Mouse (Mus musculus): ENCODE measurements at regions not wholly inside any gene's neighbourhood (a gene's known extent, or its start where the extent isn't known, plus 50 kb on each side); places are given as distances from the start of the nearest gene placed in this dataset.
"Not testable (repeated sequence)": the region's sequence is repeated elsewhere in the genome, so short reads cannot be mapped to it uniquely, and the experiment has no call there.

GRCm38 (mm10) chr3:21888710-21889109, 187.7 kb upstream of the Tbl1xr1 start:
- ATAC-seq (ENCODE audit: extremely low read depth, insufficient number of reproducible peaks, low FRiP score, poor library complexity, severe bottlenecking) = no peak

GRCm38 (mm10) chr3:21891819-21892480, 184.5 kb upstream of the Tbl1xr1 start:
- no peak for ATAC-seq (ENCODE audit: extremely low read depth, insufficient number of reproducible peaks, low FRiP score, poor library complexity, severe bottlenecking)

- no peak for ATAC-seq (ENCODE audit: extremely low read depth, insufficient number of reproducible peaks, low FRiP score, poor library complexity, severe bottlenecking)
Observed at GRCm38 (mm10) chr3:21892864-21893404, 183.5 kb upstream of the Tbl1xr1 start.

GRCm38 (mm10) chr3:21895551-21895950, 180.9 kb upstream of the Tbl1xr1 start:
- ATAC-seq (ENCODE audit: extremely low read depth, insufficient number of reproducible peaks, low FRiP score, poor library complexity, severe bottlenecking) = no peak

DNA sequence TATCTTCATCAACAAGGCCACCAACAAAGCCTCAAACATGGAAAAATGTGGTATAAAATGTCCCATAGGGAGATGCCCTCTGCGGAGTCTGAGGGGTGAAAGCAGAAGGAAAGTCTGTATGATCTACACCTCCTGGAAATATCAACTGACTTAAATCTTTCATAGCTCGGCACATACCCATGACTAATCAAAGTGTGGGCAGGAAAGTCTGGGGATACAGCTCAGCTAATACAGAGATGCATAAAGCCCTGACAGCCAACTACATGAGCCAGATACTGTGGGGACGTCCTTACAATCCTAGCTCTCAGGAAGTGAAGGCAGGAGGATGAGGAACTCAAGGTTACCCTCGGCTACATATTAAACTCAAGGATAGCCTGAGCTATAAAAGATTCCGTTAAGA, 178.2 kb upstream of the Tbl1xr1 start:
- ATAC-seq (ENCODE audit: extremely low read depth, insufficient number of reproducible peaks, low FRiP score, poor library complexity, severe bottlenecking) = no peak

DNA sequence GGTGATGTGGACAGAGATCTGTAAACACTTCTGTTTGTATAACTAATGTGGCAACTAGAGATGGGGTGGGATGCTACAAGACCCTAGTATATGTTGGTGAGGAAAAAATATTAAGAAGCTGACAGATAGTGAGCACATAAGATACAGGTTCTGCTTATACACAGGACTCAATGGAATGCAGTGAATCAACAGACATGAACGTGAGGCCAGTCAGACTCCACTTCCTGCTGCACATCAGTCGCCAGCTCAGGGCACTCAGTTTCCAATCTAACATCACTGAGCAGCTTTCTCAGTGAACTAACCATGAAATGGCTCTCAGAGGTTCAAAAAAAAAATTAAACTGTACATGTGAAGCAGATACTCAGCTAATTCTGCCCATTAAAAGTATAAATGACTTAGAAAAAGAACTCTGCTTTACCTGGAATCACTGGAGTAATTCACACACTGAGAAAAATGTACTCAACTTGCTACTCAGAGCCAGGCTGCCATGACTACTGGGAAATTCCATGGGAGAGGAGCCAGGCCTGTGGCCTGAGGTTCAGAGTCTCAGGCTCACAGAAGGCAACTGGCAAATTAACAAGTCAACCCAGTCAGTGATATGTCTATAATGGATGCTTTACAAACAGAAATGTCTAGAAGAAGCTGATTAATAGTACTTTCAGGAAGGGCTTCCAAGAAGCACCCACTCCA, 170.9 kb upstream of the Tbl1xr1 start:
- no peak for ATAC-seq (ENCODE audit: extremely low read depth, insufficient number of reproducible peaks, low FRiP score, poor library complexity, severe bottlenecking)

DNA sequence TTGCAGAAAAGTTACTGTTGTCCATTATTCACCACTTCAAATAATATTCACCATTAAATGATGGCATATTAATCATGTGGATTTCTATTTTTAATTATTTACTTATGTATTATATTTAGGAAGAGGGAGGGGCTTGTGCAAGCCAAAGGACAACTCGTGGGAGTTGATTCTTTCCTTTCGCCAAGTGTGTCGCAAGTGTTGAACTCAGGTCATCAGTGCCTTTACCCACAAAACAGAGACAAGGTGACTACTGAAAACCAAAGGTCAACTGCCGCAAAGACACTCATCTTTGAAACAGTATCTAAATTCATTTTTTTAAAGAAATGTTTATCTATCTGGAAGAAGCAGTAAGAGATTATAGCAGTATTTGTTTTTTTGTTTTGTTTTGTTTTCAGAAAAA, 167.6 kb upstream of the Tbl1xr1 start:
- no peak for ATAC-seq (ENCODE audit: extremely low read depth, insufficient number of reproducible peaks, low FRiP score, poor library complexity, severe bottlenecking)

- ATAC-seq (ENCODE audit: extremely low read depth, insufficient number of reproducible peaks, low FRiP score, poor library complexity, severe bottlenecking) = no peak
Observed at GRCm38 (mm10) chr3:21910080-21910479, 166.4 kb upstream of the Tbl1xr1 start.

GRCm38 (mm10) chr3:21911071-21911470, 165.4 kb upstream of the Tbl1xr1 start:
- ATAC-seq (ENCODE audit: extremely low read depth, insufficient number of reproducible peaks, low FRiP score, poor library complexity, severe bottlenecking) = peak; percentile 61; the same call in 1 of the 2 replicates

GRCm38 (mm10) chr3:21917228-21917910, 159.1 kb upstream of the Tbl1xr1 start:
- ATAC-seq (ENCODE audit: extremely low read depth, insufficient number of reproducible peaks, low FRiP score, poor library complexity, severe bottlenecking) = peak; percentile 8; the same call in 1 of the 2 replicates

- ATAC-seq (ENCODE audit: extremely low read depth, insufficient number of reproducible peaks, low FRiP score, poor library complexity, severe bottlenecking) = no peak
Observed at GRCm38 (mm10) chr3:21918431-21918830, 158.0 kb upstream of the Tbl1xr1 start.

DNA sequence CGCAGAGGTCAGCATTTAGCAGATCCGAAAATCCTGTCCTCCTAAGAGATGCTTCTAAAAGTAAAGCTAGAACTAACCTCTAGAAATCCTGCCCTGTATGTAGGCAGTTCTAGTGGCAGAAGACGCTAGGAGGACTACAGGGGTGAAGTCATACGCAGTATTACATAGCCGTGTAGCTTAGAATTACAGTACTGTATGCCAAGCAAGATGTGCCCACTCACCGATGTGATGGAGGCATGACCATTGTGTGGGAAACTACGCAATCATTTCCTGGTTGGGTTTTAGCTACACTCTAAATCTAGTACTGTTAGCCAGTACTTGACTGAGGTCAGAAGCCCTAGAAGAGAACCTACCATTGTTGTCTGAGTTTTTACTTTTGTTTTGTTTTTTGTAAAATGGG, 156.5 kb upstream of the Tbl1xr1 start:
- no peak for ATAC-seq (ENCODE audit: extremely low read depth, insufficient number of reproducible peaks, low FRiP score, poor library complexity, severe bottlenecking)

DNA sequence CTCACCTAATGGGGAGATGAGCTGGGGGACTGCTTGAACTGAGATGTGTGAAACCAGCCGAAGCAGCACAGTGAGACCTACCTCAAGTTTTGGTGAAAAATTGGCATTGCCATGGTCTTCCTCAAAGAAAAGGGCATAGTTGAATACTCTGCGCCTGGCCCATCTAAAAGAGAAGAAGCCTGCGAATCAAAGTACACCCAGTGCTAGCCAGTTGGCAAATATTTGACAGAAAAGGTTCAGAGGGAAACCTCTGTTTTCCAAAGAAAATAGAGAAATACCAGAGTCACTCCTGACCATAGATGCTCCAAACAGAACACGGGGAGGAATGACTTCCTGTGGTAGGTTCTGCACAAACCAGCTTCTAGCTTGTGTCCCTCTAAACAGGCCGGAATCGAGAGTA, 144.5 kb upstream of the Tbl1xr1 start:
- no peak for ATAC-seq (ENCODE audit: extremely low read depth, insufficient number of reproducible peaks, low FRiP score, poor library complexity, severe bottlenecking)

GRCm38 (mm10) chr3:21932696-21933095, 143.8 kb upstream of the Tbl1xr1 start:
- not testable (repeated sequence) for ATAC-seq (ENCODE audit: extremely low read depth, insufficient number of reproducible peaks, low FRiP score, poor library complexity, severe bottlenecking)

- no peak for ATAC-seq (ENCODE audit: extremely low read depth, insufficient number of reproducible peaks, low FRiP score, poor library complexity, severe bottlenecking)
Observed at GRCm38 (mm10) chr3:21934731-21935271, 141.7 kb upstream of the Tbl1xr1 start.

DNA sequence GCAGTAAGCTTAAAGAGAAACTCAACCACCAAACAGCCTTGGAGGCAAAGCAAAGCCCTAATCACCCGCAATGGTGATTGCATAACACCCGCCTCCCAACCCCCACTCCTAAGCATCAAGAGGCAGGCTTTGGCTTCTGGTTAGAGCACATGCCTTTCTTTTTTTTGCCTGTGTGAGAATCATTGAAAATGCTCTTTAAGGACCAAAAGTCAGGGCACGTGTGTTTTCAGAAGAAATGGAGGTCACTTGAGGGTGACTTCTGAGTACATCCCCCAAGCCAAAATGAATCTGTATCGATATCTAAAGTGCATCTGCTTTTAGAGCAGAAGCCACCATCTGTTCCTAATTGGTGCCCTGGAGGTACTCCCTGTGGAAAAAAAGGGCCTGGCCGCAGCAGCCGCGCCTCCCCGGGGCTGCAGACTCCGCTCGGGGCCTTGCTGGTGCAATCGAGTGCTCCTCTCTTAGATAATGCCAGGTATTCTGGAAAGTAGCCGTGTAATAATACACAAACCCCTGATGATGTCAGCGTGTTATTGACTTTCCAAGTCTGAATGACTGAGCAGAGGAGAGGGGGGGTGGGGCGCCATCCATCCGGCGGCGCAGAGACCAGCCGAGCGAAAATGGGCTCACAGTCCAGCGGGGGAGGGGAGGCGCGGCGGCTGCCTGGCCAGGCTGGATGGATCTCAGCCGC, 140.7 kb upstream of the Tbl1xr1 start:
- ATAC-seq (ENCODE audit: extremely low read depth, insufficient number of reproducible peaks, low FRiP score, poor library complexity, severe bottlenecking) = peak; percentile 92

- ATAC-seq (ENCODE audit: extremely low read depth, insufficient number of reproducible peaks, low FRiP score, poor library complexity, severe bottlenecking) = peak; percentile 27; the same call in 1 of the 2 replicates
Observed at GRCm38 (mm10) chr3:21936262-21936603, 140.2 kb upstream of the Tbl1xr1 start.

GRCm38 (mm10) chr3:21936616-21937015, 139.8 kb upstream of the Tbl1xr1 start:
- ATAC-seq (ENCODE audit: extremely low read depth, insufficient number of reproducible peaks, low FRiP score, poor library complexity, severe bottlenecking) = no peak

Measured in neutrophil, adult 5-6 weeks (primary cell).